Comparison of ENCODE assay signal across 21 mouse cellular contexts in the genomic region with DNA sequence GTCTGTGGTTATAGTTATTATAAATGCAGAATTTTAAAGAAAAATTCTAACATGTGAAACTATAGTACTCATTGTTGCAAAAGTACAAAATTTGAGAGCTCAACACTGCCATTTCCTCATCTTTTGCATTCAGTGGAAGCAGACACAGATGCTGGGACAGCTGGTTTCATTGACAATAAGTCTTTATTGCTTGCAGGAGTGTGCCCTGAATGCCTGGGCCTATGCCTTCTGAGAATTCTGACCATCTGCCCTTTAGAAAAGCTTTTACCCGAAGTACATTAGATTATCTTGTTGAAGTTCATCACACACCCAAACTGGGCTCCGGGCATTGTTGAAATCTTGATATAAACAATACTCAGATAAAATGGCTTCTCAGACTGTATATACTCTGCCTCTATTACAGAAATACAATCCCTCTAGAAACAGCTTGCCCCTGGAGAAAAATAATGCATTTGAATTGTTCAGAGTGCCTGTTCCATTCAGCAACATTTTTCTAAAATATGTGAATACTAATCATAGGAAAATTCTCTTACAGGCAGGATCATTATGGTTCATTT.
DNase-seq lines count a peak whose midpoint lies in the region; ATAC-seq lines count a peak whose summit lies in the region.
"Had no signal": no experiment of that assay in that cellular context is flagged by ENCODE, and none has a peak within 500 bp of the region (broad histone marks: within the 10 kb centered on the region; RNA-seq: fewer than 3 reads in every experiment).

No protein-coding gene starts in this region.

- WGBS in forebrain, embryonic 14.5 days, result 63% methylated on average over 2 of the region's 2 CpGs
- 71% methylated on average over 2 of the region's 2 CpGs for WGBS in forebrain, embryonic 11.5 days
- 38% methylated on average over 2 of the region's 2 CpGs for WGBS in hindbrain, embryonic 14.5 days

- no peak overlapping the region for H3K9ac ChIP-seq in forebrain, embryonic 14.5 days (ENCODE audit: low read length)
- H3K9ac ChIP-seq in forebrain, embryonic 11.5 days (ENCODE audit: low read length), result no peak overlapping the region
- H3K9ac ChIP-seq in hindbrain, embryonic 14.5 days, result no peak overlapping the region
- H3K9ac ChIP-seq: limb, embryonic 13.5 days; liver, embryonic 15.5 days had no signal

- H3K4me2 ChIP-seq in forebrain, embryonic 14.5 days (ENCODE audit: low read length), result no peak overlapping the region
- H3K4me2 ChIP-seq in forebrain, embryonic 11.5 days (ENCODE audit: low read depth, low read length, severe bottlenecking), result no peak overlapping the region
- H3K4me2 ChIP-seq in hindbrain, embryonic 14.5 days (replicated peaks), result no peak overlapping the region
- H3K4me2 ChIP-seq: limb, embryonic 13.5 days; liver, embryonic 15.5 days had no signal

- no peak overlapping the region for H3K4me3 ChIP-seq in forebrain, embryonic 14.5 days (ENCODE audit: low read depth, low read length)
- H3K4me3 ChIP-seq in forebrain, embryonic 11.5 days (ENCODE audit: low read depth, low read length), result no peak overlapping the region
- H3K4me3 ChIP-seq in hindbrain, embryonic 14.5 days (replicated peaks; ENCODE audit: low read length), result no peak overlapping the region
- H3K4me3 ChIP-seq: heart, embryonic 10.5 days; limb, embryonic 13.5 days; liver, embryonic 15.5 days had no signal

- H3K27ac ChIP-seq in forebrain, embryonic 14.5 days (ENCODE audit: low read depth, low read length), result no peak overlapping the region
- H3K27ac ChIP-seq in forebrain, embryonic 11.5 days (ENCODE audit: low read depth, low read length), result no peak overlapping the region
- peak overlapping the region; percentile 32; the same call in 1 of the 2 replicates for H3K27ac ChIP-seq in hindbrain, embryonic 14.5 days
- H3K27ac ChIP-seq: heart, embryonic 10.5 days; limb, embryonic 13.5 days; liver, embryonic 15.5 days had no signal

- DNase-seq in forebrain, embryonic 14.5 days (ENCODE audit: low spot score), result peak; percentile 30
- DNase-seq in forebrain, embryonic 11.5 days (ENCODE audit: low spot score), result no peak
- DNase-seq in Muller cell, postnatal 12 days (ENCODE audit: inconsistent ontology term), result peak; percentile 43
- DNase-seq in hindbrain, embryonic 14.5 days (ENCODE audit: low spot score), result peak; percentile 30
- peak; percentile 2 to 3 for DNase-seq in layer of hippocampus, postnatal 36 days
- DNase-seq in left cerebral cortex, adult 11 months (ENCODE audit: low spot score), result no peak
- no peak for DNase-seq in natural killer cell, adult 2 months (ENCODE audit: low spot score in 2 of 2)
- DNase-seq in lung, postnatal 36 days, result no peak
- DNase-seq: adrenal gland, postnatal 36 days; cerebellum, postnatal 36 days; heart, postnatal 4 days; kidney, postnatal 10 days; lung, postnatal 14 days; right cerebral cortex, postnatal 4 days; thymus, adult 2 months had no signal

- H3K36me3 ChIP-seq in forebrain, embryonic 14.5 days (ENCODE audit: control insufficient read depth, insufficient read depth, low read length), result no peaks in the 10 kb centered on the region
- no peaks in the 10 kb centered on the region for H3K36me3 ChIP-seq in forebrain, embryonic 11.5 days (ENCODE audit: control insufficient read depth, insufficient read depth, low read length)
- no peaks in the 10 kb centered on the region for H3K36me3 ChIP-seq in hindbrain, embryonic 14.5 days (replicated peaks; ENCODE audit: control insufficient read depth, insufficient read depth)
- H3K36me3 ChIP-seq: heart, embryonic 10.5 days; limb, embryonic 13.5 days; liver, embryonic 15.5 days had no signal

- no peak for ATAC-seq in forebrain, embryonic 14.5 days
- ATAC-seq in forebrain, embryonic 11.5 days (replicated peaks; ENCODE audit: low FRiP score), result no peak
- ATAC-seq in hindbrain, embryonic 14.5 days (ENCODE audit: low FRiP score), result peak; percentile 62; the same call in 1 of the 2 replicates
- ATAC-seq: activated CD4-positive, CD25-positive, alpha-beta regulatory T cell, adult 4 months; forebrain, embryonic 16.5 days; intestine, postnatal 0 days had no signal

- no peaks in the 10 kb centered on the region for H3K4me1 ChIP-seq in forebrain, embryonic 14.5 days (ENCODE audit: control insufficient read depth, insufficient read depth, low read length)
- no peaks in the 10 kb centered on the region for H3K4me1 ChIP-seq in forebrain, embryonic 11.5 days (replicated peaks; ENCODE audit: control insufficient read depth, insufficient read depth, low read length)
- H3K4me1 ChIP-seq in hindbrain, embryonic 14.5 days (replicated peaks; ENCODE audit: control insufficient read depth, insufficient read depth, low read length), result peaks cover 4% of the 10 kb centered on the region; the same call in 1 of the 2 replicates
- H3K4me1 ChIP-seq: heart, embryonic 10.5 days; limb, embryonic 13.5 days; liver, embryonic 15.5 days had no signal

- no peaks in the 10 kb centered on the region for H3K27me3 ChIP-seq in forebrain, embryonic 14.5 days (replicated peaks; ENCODE audit: control insufficient read depth, insufficient read depth, low read length)
- no peaks in the 10 kb centered on the region for H3K27me3 ChIP-seq in forebrain, embryonic 11.5 days (ENCODE audit: control insufficient read depth, insufficient read depth, low read length)
- no peaks in the 10 kb centered on the region for H3K27me3 ChIP-seq in hindbrain, embryonic 14.5 days (ENCODE audit: control insufficient read depth, insufficient read depth, low read length)
- H3K27me3 ChIP-seq: limb, embryonic 13.5 days; liver, embryonic 15.5 days had no signal

- H3K9me3 ChIP-seq in forebrain, embryonic 14.5 days (replicated peaks; ENCODE audit: control insufficient read depth, low read length), result no peaks in the 10 kb centered on the region
- no peaks in the 10 kb centered on the region for H3K9me3 ChIP-seq in forebrain, embryonic 11.5 days (ENCODE audit: control insufficient read depth, low read length)
- H3K9me3 ChIP-seq in hindbrain, embryonic 14.5 days (ENCODE audit: control insufficient read depth, low read length), result no peaks in the 10 kb centered on the region
- H3K9me3 ChIP-seq: heart, embryonic 10.5 days; limb, embryonic 13.5 days; liver, embryonic 15.5 days had no signal

Comparison
In these comparisons a context has a peak if more than half of its experiments do, and no peak if none do; other contexts are left out.
1. DNase-seq: peak in forebrain, embryonic 14.5 days (single experiment), Muller cell, postnatal 12 days (single experiment), hindbrain, embryonic 14.5 days (single experiment) and layer of hippocampus, postnatal 36 days (2 of 2); none in forebrain, embryonic 11.5 days (single experiment), left cerebral cortex, adult 11 months (single experiment), natural killer cell, adult 2 months (0 of 2) and lung, postnatal 36 days (single experiment).